Mouse (Mus musculus): Measurements from ENCODE around the gene Hist1h2bn. TPM values are rescaled to one million over a fixed set of nuclear protein-coding genes. Genes with fewer than 3 reads are reported as not detected.
A peak's percentile ranks its signal among the peaks of the same experiment; 100 is the strongest.
"Not testable (repeated sequence)": the region's sequence is repeated elsewhere in the genome, so short reads cannot be mapped to it uniquely, and the experiment has no call there.

The Hist1h2bn gene
- polyA plus RNA-seq (2014; fragmentation: Nextera tagmentation; extraction: Ambion mirVana) = 1.9 and 2.0 TPM in 2 replicates

- H3K4me2 ChIP-seq = peak within 1 kb of the TSS; percentile 61
- not testable (repeated sequence) for H3K9me3 ChIP-seq (ENCODE audit: control insufficient read depth, low read length); H3K36me3 ChIP-seq (ENCODE audit: control insufficient read depth, insufficient read depth, low read length); H3K27me3 ChIP-seq (replicated peaks; ENCODE audit: control insufficient read depth, insufficient read depth, low read length); H3K4me1 ChIP-seq (replicated peaks; ENCODE audit: control insufficient read depth, insufficient read depth, low read length)
- H3K4me3 ChIP-seq (ENCODE audit: low read depth, low read length) = peak within 1 kb of the TSS; percentile 42
- peak within 1 kb of the TSS; percentile 99 for H3K27ac ChIP-seq (ENCODE audit: low read depth, low read length)
- WGBS = under 1% methylated on average over 39 of the region's 50 CpGs
- DNase-seq (ENCODE audit: low spot score) (peak; percentile 74), ATAC-seq (replicated peaks; ENCODE audit: low FRiP score) (peak; percentile 83)
- peak within 1 kb of the TSS; percentile 70 for H3K9ac ChIP-seq (ENCODE audit: low read depth, low read length)
These were observed at the start of gene Hist1h2bn, which contains the start of gene Hist1h2ak for GRCm38 (mm10) chr13:21753524-21754285. Hist1h2bn (plus strand) TSS chr13:21754123. Hist1h2ak (minus strand) TSS chr13:21753827.

- no peak overlapping the region for H3K27ac ChIP-seq (ENCODE audit: low read depth, low read length)
- DNase-seq (ENCODE audit: low spot score) (no peak), ATAC-seq (replicated peaks; ENCODE audit: low FRiP score) (no peak)
- no peaks in the 10 kb centered on the region for H3K36me3 ChIP-seq (ENCODE audit: control insufficient read depth, insufficient read depth, low read length)
- no peak overlapping the region for H3K4me3 ChIP-seq (ENCODE audit: low read depth, low read length)
- WGBS = 72% methylated on average over 4 of the region's 4 CpGs
- H3K27me3 ChIP-seq (replicated peaks; ENCODE audit: control insufficient read depth, insufficient read depth, low read length) = no peaks in the 10 kb centered on the region
- no peak overlapping the region for H3K9ac ChIP-seq (ENCODE audit: low read depth, low read length)
- H3K9me3 ChIP-seq (ENCODE audit: control insufficient read depth, low read length) = no peaks in the 10 kb centered on the region
- H3K4me1 ChIP-seq (replicated peaks; ENCODE audit: control insufficient read depth, insufficient read depth, low read length) = no peaks in the 10 kb centered on the region
- H3K4me2 ChIP-seq = no peak overlapping the region
These were observed 47.3 kb upstream of the Hist1h2bn start for GRCm38 (mm10) chr13:21706669-21707068.

- DNase-seq (ENCODE audit: low spot score) (peak; percentile 88), ATAC-seq (replicated peaks; ENCODE audit: low FRiP score) (peak; percentile 81)
- Histone ChIP-seq H3K27me3 (replicated peaks; ENCODE audit: control insufficient read depth, insufficient read depth, low read length) (no peaks in the 10 kb centered on the region), H3K9ac (ENCODE audit: low read depth, low read length) (peak overlapping the region; percentile 72), H3K9me3 (ENCODE audit: control insufficient read depth, low read length) (no peaks in the 10 kb centered on the region), H3K4me2 (peak overlapping the region; percentile 91), H3K4me3 (ENCODE audit: low read depth, low read length) (peak overlapping the region; percentile 71), H3K36me3 (ENCODE audit: control insufficient read depth, insufficient read depth, low read length) (no peaks in the 10 kb centered on the region), H3K4me1 (replicated peaks; ENCODE audit: control insufficient read depth, insufficient read depth, low read length) (peaks cover 2% of the 10 kb centered on the region; the same call in 1 of the 2 replicates), H3K27ac (ENCODE audit: low read depth, low read length) (peak overlapping the region; percentile 60)
- WGBS = under 1% methylated on average over 32 of the region's 32 CpGs
These were observed 43.8 kb upstream of the Hist1h2bn start for GRCm38 (mm10) chr13:21710031-21710711.

DNA sequence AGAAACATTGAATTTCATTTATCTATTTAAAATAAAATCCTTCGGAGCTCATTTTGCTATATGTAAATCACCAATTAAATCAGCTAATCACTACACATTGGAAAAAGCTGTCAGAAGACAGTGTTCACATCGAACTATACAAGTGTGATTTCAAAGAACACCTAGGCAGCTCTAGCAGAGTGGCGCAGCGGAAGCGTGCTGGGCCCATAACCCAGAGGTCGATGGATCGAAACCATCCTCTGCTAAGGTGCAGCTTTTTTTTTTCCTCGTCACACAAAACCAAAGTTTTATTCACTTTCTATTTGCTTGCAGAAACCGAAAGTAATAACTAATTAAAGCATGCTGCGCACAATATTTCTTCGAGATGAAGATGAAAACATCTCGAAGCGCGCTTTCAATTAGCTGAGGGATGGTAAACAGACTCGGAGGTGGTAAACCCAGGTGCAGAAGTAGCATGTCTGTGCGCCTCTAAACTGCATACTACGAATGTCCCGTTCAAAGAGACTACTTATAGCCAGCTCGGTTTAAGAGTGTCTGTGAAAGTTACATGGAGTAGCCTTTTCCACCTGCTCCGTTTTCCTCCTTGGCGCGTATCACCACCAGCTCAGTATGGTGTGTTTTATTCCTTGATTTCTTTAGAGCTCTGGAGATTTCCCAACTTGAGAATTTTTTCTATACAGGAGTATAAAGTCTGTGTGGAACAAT, 43.0 kb upstream of the Hist1h2bn start:
- H3K4me2 ChIP-seq = peak overlapping the region; percentile 91
- no peak overlapping the region for H3K27ac ChIP-seq (ENCODE audit: low read depth, low read length)
- peak overlapping the region; percentile 53 for H3K4me3 ChIP-seq (ENCODE audit: low read depth, low read length)
- H3K9me3 ChIP-seq (ENCODE audit: control insufficient read depth, low read length) = no peaks in the 10 kb centered on the region
- H3K9ac ChIP-seq (ENCODE audit: low read depth, low read length) = peak overlapping the region; percentile 20
- ATAC-seq (replicated peaks; ENCODE audit: low FRiP score) (peak; percentile 74), DNase-seq (ENCODE audit: low spot score) (peak; percentile 74)
- peaks cover 2% of the 10 kb centered on the region; the same call in 1 of the 2 replicates for H3K4me1 ChIP-seq (replicated peaks; ENCODE audit: control insufficient read depth, insufficient read depth, low read length)
- H3K27me3 ChIP-seq (replicated peaks; ENCODE audit: control insufficient read depth, insufficient read depth, low read length) = no peaks in the 10 kb centered on the region
- WGBS = 3% methylated on average over 22 of the region's 22 CpGs
- no peaks in the 10 kb centered on the region for H3K36me3 ChIP-seq (ENCODE audit: control insufficient read depth, insufficient read depth, low read length)

GRCm38 (mm10) chr13:21711698-21712097, 42.2 kb upstream of the Hist1h2bn start:
- Histone ChIP-seq H3K27ac (ENCODE audit: low read depth, low read length) (no peak overlapping the region), H3K9me3 (ENCODE audit: control insufficient read depth, low read length) (no peaks in the 10 kb centered on the region), H3K4me3 (ENCODE audit: low read depth, low read length) (peak overlapping the region; percentile 53), H3K4me1 (replicated peaks; ENCODE audit: control insufficient read depth, insufficient read depth, low read length) (peaks cover 2% of the 10 kb centered on the region; the same call in 1 of the 2 replicates), H3K36me3 (ENCODE audit: control insufficient read depth, insufficient read depth, low read length) (no peaks in the 10 kb centered on the region), H3K27me3 (replicated peaks; ENCODE audit: control insufficient read depth, insufficient read depth, low read length) (no peaks in the 10 kb centered on the region), H3K4me2 (peak overlapping the region; percentile 91), H3K9ac (ENCODE audit: low read depth, low read length) (no peak overlapping the region)
- no peak for ATAC-seq (replicated peaks; ENCODE audit: low FRiP score)
- 29% methylated on average over 4 of the region's 4 CpGs for WGBS
- no peak for DNase-seq (ENCODE audit: low spot score)

GRCm38 (mm10) chr13:21714725-21715124, 39.2 kb upstream of the Hist1h2bn start:
- WGBS = under 1% methylated on average over 7 of the region's 7 CpGs
- Histone ChIP-seq H3K27me3 (replicated peaks; ENCODE audit: control insufficient read depth, insufficient read depth, low read length) (no peaks in the 10 kb centered on the region), H3K36me3 (ENCODE audit: control insufficient read depth, insufficient read depth, low read length) (no peaks in the 10 kb centered on the region), H3K4me2 (peak overlapping the region; percentile 74), H3K9me3 (ENCODE audit: control insufficient read depth, low read length) (no peaks in the 10 kb centered on the region), H3K4me1 (replicated peaks; ENCODE audit: control insufficient read depth, insufficient read depth, low read length) (peaks cover 7% of the 10 kb centered on the region), H3K4me3 (ENCODE audit: low read depth, low read length) (peak overlapping the region; percentile 35), H3K27ac (ENCODE audit: low read depth, low read length) (peak overlapping the region; percentile 97), H3K9ac (ENCODE audit: low read depth, low read length) (peak overlapping the region; percentile 73)
- DNase-seq (ENCODE audit: low spot score) (peak; percentile 34), ATAC-seq (replicated peaks; ENCODE audit: low FRiP score) (no peak)

DNA sequence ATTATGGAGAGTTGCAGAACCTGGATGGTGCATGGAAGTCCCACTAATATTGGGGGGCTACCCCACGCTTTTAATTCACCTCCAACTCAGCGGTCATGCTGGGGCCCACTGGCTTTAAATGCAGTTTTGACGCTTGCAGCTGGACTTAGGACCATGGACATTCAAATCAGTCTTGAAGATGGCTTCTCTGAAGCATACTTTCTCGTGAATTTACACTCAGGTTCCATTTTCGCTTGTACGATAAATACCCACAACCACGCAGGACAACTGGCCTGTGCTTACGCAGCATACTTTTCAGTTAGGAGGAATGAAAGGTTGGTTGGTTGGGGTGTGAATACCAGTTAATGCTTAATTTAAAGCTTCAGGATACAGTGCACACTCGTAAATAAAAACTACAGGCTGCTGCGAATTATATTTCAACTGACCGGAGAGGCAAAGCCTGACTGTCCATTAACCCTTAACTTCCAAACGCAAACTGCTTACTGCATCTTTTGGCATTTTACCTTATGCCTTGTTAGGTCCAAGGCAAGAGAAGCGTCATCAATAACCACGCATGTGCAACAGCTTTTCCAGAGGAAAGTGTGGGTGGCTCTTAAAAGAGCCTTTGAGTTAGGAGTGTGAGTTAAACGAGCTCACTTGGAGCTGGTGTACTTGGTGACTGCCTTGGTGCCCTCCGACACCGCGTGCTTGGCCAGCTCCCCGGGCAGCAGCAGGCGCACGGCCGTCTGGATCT, 38.6 kb upstream of the Hist1h2bn start:
- ATAC-seq (replicated peaks; ENCODE audit: low FRiP score) = no peak
- DNase-seq (ENCODE audit: low spot score) = peak; percentile 68
- Histone ChIP-seq H3K4me3 (ENCODE audit: low read depth, low read length) (peak overlapping the region; percentile 35), H3K4me2 (peak overlapping the region; percentile 74), H3K9ac (ENCODE audit: low read depth, low read length) (peak overlapping the region; percentile 73), H3K27ac (ENCODE audit: low read depth, low read length) (peak overlapping the region; percentile 97), H3K9me3 (ENCODE audit: control insufficient read depth, low read length) (no peaks in the 10 kb centered on the region), H3K27me3 (replicated peaks; ENCODE audit: control insufficient read depth, insufficient read depth, low read length) (no peaks in the 10 kb centered on the region), H3K36me3 (ENCODE audit: control insufficient read depth, insufficient read depth, low read length) (no peaks in the 10 kb centered on the region), H3K4me1 (replicated peaks; ENCODE audit: control insufficient read depth, insufficient read depth, low read length) (peaks cover 10% of the 10 kb centered on the region)
- WGBS = 2% methylated on average over 22 of the region's 22 CpGs

All from liver, embryonic 11.5 days (tissue).